Mouse (Mus musculus) CH12.LX (cell line): ENCODE measurements at regions not wholly inside any gene's neighbourhood (a gene's known extent, or its start where the extent isn't known, plus 50 kb on each side); places are given as distances from the start of the nearest gene placed in this dataset.

Experiments used
- DNase-seq: peaks from one replicate; pipeline ENCODE4 v3.0.0-alpha.2; 2013; ENCODE audit errors: extremely low read depth
- H3K27ac ChIP-seq: 2 replicates; pipeline ENCODE4 v1.5.1; 2012; ENCODE audit warnings: low read depth, mild to moderate bottlenecking, control low read depth, moderate library complexity; ENCODE audit not compliant: insufficient read depth
- H3K27me3 ChIP-seq: replicated peaks from 2 replicates; pipeline ENCODE3; 2012; ENCODE audit warnings: inconsistent platforms
- H3K36me3 ChIP-seq, 2 experiments: replicated peaks in 1 of 2; 2 replicates each; pipeline versions ENCODE3 to v1.6.1; 2012; ENCODE audit warnings: inconsistent platforms in 1 of 2, low read length in 1 of 2, mild to moderate bottlenecking in 1 of 2, mixed read lengths in 1 of 2, moderate library complexity in 1 of 2; ENCODE audit not compliant: control insufficient read depth in 1 of 2, insufficient read depth in 1 of 2
- H3K4me1 ChIP-seq, 2 experiments: 2 replicates each; pipeline ENCODE4 v1.6.1; 2012; ENCODE audit warnings: inconsistent platforms in 1 of 2, moderate library complexity in 1 of 2; ENCODE audit not compliant: insufficient read depth in 2 of 2, control insufficient read depth in 1 of 2
- H3K4me2 ChIP-seq: 2 replicates; pipeline ENCODE4 v1.6.1; 2012; ENCODE audit warnings: low read depth, mild to moderate bottlenecking, control low read depth; ENCODE audit not compliant: poor library complexity, insufficient read depth, severe bottlenecking
- H3K4me3 ChIP-seq, 3 experiments: fragments of 150-350 bp in 1 of 3; sonication (generic) in 1 of 3; replicated peaks in 1 of 3; 2 replicates each; pipeline versions ENCODE3 to v1.5.1; 2011 to 2012; ENCODE audit warnings: low read depth in 2 of 3, low read length in 2 of 3, mild to moderate bottlenecking in 2 of 3, moderate library complexity in 2 of 3, control low read depth in 1 of 3, improper control_type of control experiment in 1 of 3, inconsistent platforms in 1 of 3, mixed read lengths in 1 of 3; ENCODE audit not compliant: poor library complexity in 1 of 3
- H3K79me2 ChIP-seq: replicated peaks from 2 replicates; pipeline ENCODE4 v1.6.1; 2012; ENCODE audit warnings: mild to moderate bottlenecking, moderate library complexity; ENCODE audit not compliant: control insufficient read depth, poor library complexity, insufficient read depth, severe bottlenecking; ENCODE audit errors: extremely low read depth
- H3K9ac ChIP-seq: 2 replicates; pipeline ENCODE4 v1.6.1; 2012; ENCODE audit warnings: low read depth, mild to moderate bottlenecking, control low read depth, moderate library complexity; ENCODE audit not compliant: insufficient read depth
- H3K9me3 ChIP-seq: replicated peaks from 2 replicates; pipeline ENCODE3; 2012; ENCODE audit warnings: low read length, inconsistent platforms, mixed read lengths
- CHD1 ChIP-seq: IDR thresholded peaks from 2 replicates; pipeline ENCODE4 v1.6.1; 2012; ENCODE audit warnings: low read depth, low read length, improper control_type of control experiment, inconsistent platforms
- CHD2 ChIP-seq: IDR thresholded peaks from 2 replicates; pipeline ENCODE4 v1.6.1; 2011; ENCODE audit warnings: low read length, improper control_type of control experiment
- CTCF ChIP-seq, 2 experiments: IDR thresholded peaks in 1 of 2; conservative IDR thresholded peaks in 1 of 2; 2 replicates each; pipeline ENCODE4 v1.5.1; 2011 to 2012; ENCODE audit warnings: low read depth in 2 of 2, low read length in 2 of 2, improper control_type of control experiment in 1 of 2, inconsistent platforms in 1 of 2, mild to moderate bottlenecking in 1 of 2, moderate library complexity in 1 of 2
- HCFC1 ChIP-seq: IDR thresholded peaks from 2 replicates; pipeline ENCODE4 v1.6.1; 2012; ENCODE audit warnings: low read depth, mild to moderate bottlenecking, inconsistent platforms, low read length, improper control_type of control experiment
- JUND ChIP-seq: conservative IDR thresholded peaks from 2 replicates; pipeline ENCODE4 v1.6.1; 2011; ENCODE audit warnings: low read depth, low read length, improper control_type of control experiment
- MAZ ChIP-seq: IDR thresholded peaks from 2 replicates; pipeline ENCODE4 v1.6.1; 2012; ENCODE audit warnings: low read depth, mild to moderate bottlenecking, inconsistent platforms, low read length, improper control_type of control experiment, moderate library complexity
- MEF2A ChIP-seq: IDR thresholded peaks from 2 replicates; pipeline ENCODE4 v1.6.1; 2014; ENCODE audit warnings: low read depth, mild to moderate bottlenecking, inconsistent platforms, low read length, improper control_type of control experiment, borderline replicate concordance
- MXI1 ChIP-seq: IDR thresholded peaks from 2 replicates; pipeline ENCODE4 v1.6.1; 2011; ENCODE audit warnings: mild to moderate bottlenecking, low read depth, low read length, improper control_type of control experiment
- MYC ChIP-seq: IDR thresholded peaks from 2 replicates; pipeline ENCODE4 v1.6.1; 2011; ENCODE audit warnings: low read depth, mild to moderate bottlenecking, improper control_type of control experiment, low read length
- RAD21 ChIP-seq: IDR thresholded peaks from 2 replicates; pipeline ENCODE4 v1.6.1; 2011; ENCODE audit warnings: low read depth, mild to moderate bottlenecking, low read length, improper control_type of control experiment, moderate library complexity
- TBP ChIP-seq: conservative IDR thresholded peaks from 2 replicates; pipeline ENCODE4 v1.6.1; 2011; ENCODE audit warnings: low read depth, low read length, improper control_type of control experiment
- TCF12 ChIP-seq: IDR thresholded peaks from 2 replicates; pipeline ENCODE4 v1.6.1; 2014; ENCODE audit warnings: low read depth, mild to moderate bottlenecking, inconsistent platforms, low read length, improper control_type of control experiment
- UBTF ChIP-seq: IDR thresholded peaks from 2 replicates; pipeline ENCODE4 v1.6.1; 2012; ENCODE audit warnings: low read depth, mild to moderate bottlenecking, inconsistent platforms, low read length, improper control_type of control experiment, moderate library complexity
- USF2 ChIP-seq: conservative IDR thresholded peaks from 2 replicates; pipeline ENCODE4 v1.6.1; 2011; ENCODE audit warnings: low read depth, low read length, improper control_type of control experiment
- ZC3H11A ChIP-seq: IDR thresholded peaks from 2 replicates; pipeline ENCODE4 v1.6.1; 2012; ENCODE audit warnings: low read depth, mild to moderate bottlenecking, inconsistent platforms, low read length, improper control_type of control experiment
- ZKSCAN1 ChIP-seq: IDR thresholded peaks from 2 replicates; pipeline ENCODE4 v1.6.1; 2012; ENCODE audit warnings: low read depth, inconsistent platforms, low read length, improper control_type of control experiment, borderline replicate concordance
- ZMIZ1 ChIP-seq: IDR thresholded peaks from 2 replicates; pipeline ENCODE4 v1.6.1; 2012; ENCODE audit warnings: low read depth, mild to moderate bottlenecking, inconsistent platforms, low read length, improper control_type of control experiment
- dilution Hi-C: fragments of 300-500 bp; cut with MboI; formaldehyde crosslinking; loops from 2 replicates; pipeline ENCODE4 v1.14.3; 2020; ENCODE audit warnings: low sequenced_read_pairs; ENCODE audit not compliant: extremely low pct_unique_long_range_greater_than_20kb, extremely low pct_ligation_motif_present
- in situ Hi-C: fragments of 300-500 bp; cut with MboI; formaldehyde crosslinking; loops from 3 replicates; pipeline ENCODE4 v1.14.3; 2019; ENCODE audit warnings: low sequenced_read_pairs, low pct_ligation_motif_present, low pct_unique_long_range_greater_than_20kb, mixed read lengths

DNA sequence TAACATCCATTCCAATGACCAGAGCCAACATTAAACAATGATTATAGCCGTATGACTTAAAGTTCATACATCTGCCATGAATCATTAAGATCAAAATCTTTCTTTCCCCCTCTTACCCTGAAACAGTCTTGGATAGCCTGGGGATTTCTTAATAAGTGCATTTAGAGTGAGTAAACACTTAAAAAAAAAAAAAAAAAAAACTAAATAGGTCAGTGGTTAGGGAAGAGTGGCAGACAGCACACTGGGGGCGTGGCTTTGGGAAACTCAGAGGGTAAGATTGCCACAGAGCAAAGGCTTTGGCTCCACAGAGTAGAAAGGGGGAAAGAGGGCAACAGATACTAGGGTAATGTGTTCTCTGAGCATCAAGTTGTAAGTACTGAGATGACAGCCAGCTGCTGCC, 382.3 kb downstream of the 1190002N15Rik start:
- H3K27ac ChIP-seq, result no peak overlapping the region
- no peaks in the 10 kb centered on the region for H3K4me1 ChIP-seq
- dilution Hi-C loops, result no loop called here
- H3K79me2 ChIP-seq, result no peaks in the 10 kb centered on the region
- no peak overlapping the region for H3K9ac ChIP-seq
- H3K36me3 ChIP-seq, result no peaks in the 10 kb centered on the region
- H3K4me2 ChIP-seq, result no peak overlapping the region
- no peak overlapping the region for H3K4me3 ChIP-seq
- peaks cover 29% of the 10 kb centered on the region for H3K9me3 ChIP-seq
- DNase-seq, result no peak
- in situ Hi-C loops, result no loop called here
- TF ChIP-seq USF2, result no peak
- H3K27me3 ChIP-seq, result no peaks in the 10 kb centered on the region

DNA sequence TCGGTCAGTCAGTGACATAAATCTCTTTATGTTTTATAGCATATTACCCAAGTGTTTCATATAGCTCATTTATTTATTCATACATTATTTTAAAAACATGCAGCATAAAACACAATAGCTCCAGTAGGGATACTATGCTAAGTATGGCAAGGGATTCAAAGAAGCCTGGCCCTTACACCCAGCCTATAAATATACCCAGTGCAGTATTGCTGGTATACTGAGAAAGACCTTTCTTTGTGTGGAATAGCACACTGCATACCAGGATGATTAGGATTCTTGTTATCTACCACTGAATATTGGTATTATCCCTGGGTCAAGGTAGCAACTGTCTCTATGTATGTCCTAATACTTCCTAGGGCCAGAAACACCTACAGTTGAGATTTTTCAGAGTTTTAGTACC, 389.4 kb downstream of the 1190002N15Rik start:
- H3K4me3 ChIP-seq, result no peak overlapping the region
- H3K79me2 ChIP-seq, result no peaks in the 10 kb centered on the region
- dilution Hi-C loops, result no loop called here
- no peak for TF ChIP-seq TBP
- no peak for TF ChIP-seq ZMIZ1
- no peak for TF ChIP-seq TCF12
- no peak for TF ChIP-seq ZKSCAN1
- no peak for TF ChIP-seq HCFC1
- no peak for TF ChIP-seq ZC3H11A
- no peak for TF ChIP-seq UBTF
- TF ChIP-seq MEF2A, result no peak
- no peak for TF ChIP-seq CTCF (conservative IDR thresholded peaks at IDR 0.05 in 1 of 2, IDR thresholded peaks at IDR 0.05 in 1 of 2; ENCODE audit: low read depth in 2 of 2, low read length in 2 of 2)
- no peak for TF ChIP-seq CHD1
- TF ChIP-seq MXI1, result no peak
- no peak for TF ChIP-seq MAZ
- TF ChIP-seq MYC, result no peak
- no peak for TF ChIP-seq CHD2
- TF ChIP-seq JUND, result no peak
- no peak for TF ChIP-seq RAD21
- peaks cover 24% of the 10 kb centered on the region for H3K9me3 ChIP-seq
- in situ Hi-C loops, result no loop called here
- H3K36me3 ChIP-seq, result no peaks in the 10 kb centered on the region
- H3K4me2 ChIP-seq, result no peak overlapping the region
- no peak overlapping the region for H3K27ac ChIP-seq
- DNase-seq, result no peak
- no peaks in the 10 kb centered on the region for H3K27me3 ChIP-seq
- H3K4me1 ChIP-seq, result no peaks in the 10 kb centered on the region
- H3K9ac ChIP-seq, result no peak overlapping the region
